ENCODE assay signal across 34 mouse cellular contexts in the genomic region with DNA sequence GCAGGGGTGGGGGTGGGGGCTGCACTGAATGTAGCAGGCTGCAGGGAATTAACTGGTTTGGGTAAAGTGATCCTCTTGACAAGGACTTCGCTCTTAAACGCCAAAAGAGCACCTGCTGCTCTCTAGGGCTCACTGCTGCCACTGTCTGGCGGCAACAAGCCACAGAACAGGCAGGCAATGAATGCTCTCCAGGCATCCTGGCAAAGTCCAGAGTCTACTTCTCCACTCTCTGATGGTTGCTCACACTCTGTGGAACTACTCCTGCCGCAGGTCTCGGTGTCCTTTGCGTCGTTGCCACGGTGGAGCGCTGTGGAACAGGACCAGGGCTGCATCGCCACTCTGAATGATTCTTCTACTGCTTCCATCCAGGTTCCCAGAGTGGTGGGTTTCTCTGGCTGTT. TPM values are rescaled to one million over a fixed set of nuclear protein-coding genes. Genes with fewer than 3 reads are reported as not detected.
DNase-seq lines count a peak whose midpoint lies in the region; ATAC-seq and TF ChIP-seq lines count a peak whose summit lies in the region.
"Not testable (repeated sequence)": the region's sequence is repeated elsewhere in the genome, so short reads cannot be mapped to it uniquely, and the experiment has no call there.
"Had no signal": no experiment of that assay in that cellular context is flagged by ENCODE, and none has a peak within 500 bp of the region (broad histone marks: within the 10 kb centered on the region; RNA-seq: fewer than 3 reads in every experiment).

No protein-coding gene starts in this region.

- 0% methylated on average over 3 of the region's 10 CpGs for WGBS in forebrain, embryonic 12.5 days
- WGBS in forebrain, postnatal 0 days, result 2% methylated on average over 3 of the region's 10 CpGs
- 0% methylated on average over 3 of the region's 10 CpGs for WGBS in hindbrain, embryonic 14.5 days
- WGBS in intestine, embryonic 16.5 days, result 4% methylated on average over 3 of the region's 10 CpGs
- WGBS in kidney, postnatal 0 days, result 2% methylated on average over 3 of the region's 10 CpGs
- 0% methylated on average over 3 of the region's 10 CpGs for WGBS in midbrain, embryonic 15.5 days
- 0% methylated on average over 3 of the region's 10 CpGs for WGBS in neural tube, embryonic 15.5 days

- H3K36me3 ChIP-seq in forebrain, embryonic 12.5 days (replicated peaks); forebrain, postnatal 0 days (ENCODE audit: insufficient read depth); hindbrain, embryonic 14.5 days (replicated peaks; ENCODE audit: control insufficient read depth, insufficient read depth); intestine, embryonic 16.5 days (ENCODE audit: control insufficient read depth, insufficient read depth, low read length); kidney, postnatal 0 days (ENCODE audit: insufficient read depth, low read length); midbrain, embryonic 15.5 days (replicated peaks); neural tube, embryonic 15.5 days: not testable (repeated sequence)

- peaks cover 26% of the 10 kb centered on the region for H3K27me3 ChIP-seq in forebrain, embryonic 12.5 days
- H3K27me3 ChIP-seq in forebrain, postnatal 0 days (ENCODE audit: insufficient read depth, low read length); intestine, embryonic 16.5 days (replicated peaks; ENCODE audit: control insufficient read depth, insufficient read depth, low read length); kidney, postnatal 0 days (ENCODE audit: insufficient read depth, low read length): not testable (repeated sequence)
- peaks cover 18% of the 10 kb centered on the region for H3K27me3 ChIP-seq in hindbrain, embryonic 14.5 days (ENCODE audit: control insufficient read depth, insufficient read depth, low read length)
- H3K27me3 ChIP-seq in midbrain, embryonic 15.5 days (replicated peaks), result peaks cover 22% of the 10 kb centered on the region
- H3K27me3 ChIP-seq in neural tube, embryonic 15.5 days (replicated peaks), result peaks cover 18% of the 10 kb centered on the region

- TF ChIP-seq CTCF in forebrain, postnatal 0 days (IDR thresholded peaks at IDR 0.05; ENCODE audit: low read depth); kidney, postnatal 0 days (IDR thresholded peaks at IDR 0.05; ENCODE audit: low read depth): not testable (repeated sequence)

- not testable (repeated sequence) for H3K4me3 ChIP-seq in forebrain, embryonic 12.5 days (replicated peaks); forebrain, postnatal 0 days (ENCODE audit: low read depth, low read length); hindbrain, embryonic 14.5 days (replicated peaks; ENCODE audit: low read length); intestine, embryonic 16.5 days (ENCODE audit: low read length); kidney, postnatal 0 days (replicated peaks; ENCODE audit: low read depth, low read length); midbrain, embryonic 15.5 days; neural tube, embryonic 15.5 days (replicated peaks)

- H3K9ac ChIP-seq in forebrain, embryonic 12.5 days; forebrain, postnatal 0 days; hindbrain, embryonic 14.5 days; intestine, embryonic 16.5 days (ENCODE audit: low read depth, low read length); kidney, postnatal 0 days (ENCODE audit: low read depth, low read length); midbrain, embryonic 15.5 days; neural tube, embryonic 15.5 days (replicated peaks): not testable (repeated sequence)

- ATAC-seq in forebrain, embryonic 12.5 days (ENCODE audit: low FRiP score), result peak; percentile 64; the same call in 1 of the 2 replicates
- ATAC-seq in forebrain, postnatal 0 days, result peak; percentile 56; the same call in 1 of the 2 replicates
- peak; percentile 37; the same call in 1 of the 2 replicates for ATAC-seq in hindbrain, embryonic 14.5 days (ENCODE audit: low FRiP score)
- ATAC-seq in intestine, embryonic 16.5 days, result peak; percentile 72
- 0 out of 2 replicates have a peak, but pooled peaks have one; percentile 46 for ATAC-seq in kidney, postnatal 0 days (replicated peaks; ENCODE audit: low FRiP score, low read depth)
- 0 out of 2 replicates have a peak, but pooled peaks have one; percentile 22 for ATAC-seq in megakaryocyte-erythroid progenitor cell, adult 5-6 weeks (replicated peaks; ENCODE audit: low FRiP score, low TSS enrichment, poor library complexity, severe bottlenecking)
- ATAC-seq in midbrain, embryonic 15.5 days (replicated peaks), result peak; percentile 70
- peak; percentile 79 for ATAC-seq in neural tube, embryonic 15.5 days (ENCODE audit: low FRiP score)

- not testable (repeated sequence) for H3K27ac ChIP-seq in forebrain, embryonic 12.5 days; forebrain, postnatal 0 days (ENCODE audit: low read depth, low read length); hindbrain, embryonic 14.5 days; intestine, embryonic 16.5 days (ENCODE audit: low read length); kidney, postnatal 0 days; midbrain, embryonic 15.5 days; neural tube, embryonic 15.5 days (replicated peaks)

- H3K9me3 ChIP-seq in forebrain, embryonic 12.5 days; forebrain, postnatal 0 days (ENCODE audit: low read length); hindbrain, embryonic 14.5 days (ENCODE audit: control insufficient read depth, low read length); intestine, embryonic 16.5 days (ENCODE audit: control insufficient read depth, low read length); kidney, postnatal 0 days (replicated peaks; ENCODE audit: low read length); midbrain, embryonic 15.5 days; neural tube, embryonic 15.5 days (replicated peaks): not testable (repeated sequence)

- not testable (repeated sequence) for H3K4me1 ChIP-seq in forebrain, embryonic 12.5 days; forebrain, postnatal 0 days (ENCODE audit: insufficient read depth); hindbrain, embryonic 14.5 days (replicated peaks; ENCODE audit: control insufficient read depth, insufficient read depth, low read length); intestine, embryonic 16.5 days (ENCODE audit: control insufficient read depth, insufficient read depth, low read length); kidney, postnatal 0 days (replicated peaks; ENCODE audit: insufficient read depth, low read length); midbrain, embryonic 15.5 days; neural tube, embryonic 15.5 days

- not testable (repeated sequence) for DNase-seq in forebrain, postnatal 0 days; hindbrain, embryonic 14.5 days (ENCODE audit: low spot score); kidney, postnatal 0 days (ENCODE audit: low spot score)

- not testable (repeated sequence) for H3K4me2 ChIP-seq in forebrain, embryonic 12.5 days; forebrain, postnatal 0 days (ENCODE audit: low read depth); hindbrain, embryonic 14.5 days (replicated peaks); intestine, embryonic 16.5 days (ENCODE audit: low read depth, low read length); kidney, postnatal 0 days (ENCODE audit: low read length); midbrain, embryonic 15.5 days; neural tube, embryonic 15.5 days

RNA-seq across cellular contexts. Expression of a gene that starts 7.8 kb away (rescaled TPM):
- polyA plus RNA-seq in forebrain, embryonic 12.5 days (2016; fragmentation: Nextera tagmentation; extraction: Ambion mirVana), result not detected in 2 replicates
- not detected in 2 replicates for total RNA-seq in forebrain, postnatal 0 days (2014; rRNA removed)
- not detected in 2 replicates for polyA plus RNA-seq in forebrain, postnatal 0 days (2015; fragmentation: Nextera tagmentation; extraction: Ambion mirVana)
- polyA plus RNA-seq in hindbrain, embryonic 14.5 days (2014; fragmentation: Nextera tagmentation; extraction: Ambion mirVana), result not detected in 2 replicates
- polyA plus RNA-seq in intestine, embryonic 16.5 days (2015; fragmentation: Nextera tagmentation; extraction: Ambion mirVana), result not detected in 2 replicates
- not detected in 2 replicates for polyA plus RNA-seq in kidney, postnatal 0 days (2015; fragmentation: Nextera tagmentation; extraction: Ambion mirVana)
- total RNA-seq in megakaryocyte-erythroid progenitor cell, adult 5-6 weeks (2014; fragmentation: Nextera tagmentation), result not detected in 2 replicates
- not detected in 2 replicates for total RNA-seq in megakaryocyte-erythroid progenitor cell, adult 5-6 weeks (2017)
- not detected in 2 replicates for polyA plus RNA-seq in midbrain, embryonic 15.5 days (2015; fragmentation: Nextera tagmentation; extraction: Ambion mirVana)
- not detected in 2 replicates for polyA plus RNA-seq in neural tube, embryonic 15.5 days (2015; fragmentation: Nextera tagmentation; extraction: Ambion mirVana)
- total RNA-seq: adrenal gland, adult 2 months; adrenal gland, postnatal 36 days; common myeloid progenitor, adult 5-6 weeks; gastrocnemius, adult 8-10 months; gastrocnemius, postnatal 4 days; heart, adult 8-10 months; heart, postnatal 10 days; hematopoietic stem cell, adult 5-6 weeks; layer of hippocampus, adult 8-10 months; layer of hippocampus, postnatal 25 days; left cerebral cortex, adult 8-10 months; left cerebral cortex, postnatal 36 days had no signal
- polyA plus RNA-seq: activated CD4-positive, CD25-positive, alpha-beta regulatory T cell, adult 4 months; brain, embryonic 14.5 days; CD4-positive, CD25-positive, alpha-beta regulatory T cell, adult 4 months; embryonic facial prominence, embryonic 13.5 days; forebrain, embryonic 10.5 days; heart, embryonic 13.5 days; inflammation-experienced regulatory T-cells, adult 6 months; limb, embryonic 13.5 days; liver, embryonic 12.5 days; lung, adult 2 months; midbrain, embryonic 10.5 days; neural tube, embryonic 13.5 days; small intestine, adult 2 months; stomach, embryonic 14.5 days had no signal

RNA-seq across cellular contexts. Expression of a gene that starts 17.4 kb away (rescaled TPM):
- polyA plus RNA-seq in forebrain, embryonic 12.5 days (2016; fragmentation: Nextera tagmentation; extraction: Ambion mirVana), result not detected in 2 replicates
- total RNA-seq in forebrain, postnatal 0 days (2014; rRNA removed), result 0.15 TPM in 1 of 2 replicates, not detected in the other
- polyA plus RNA-seq in forebrain, postnatal 0 days (2015; fragmentation: Nextera tagmentation; extraction: Ambion mirVana), result not detected in 2 replicates
- not detected in 2 replicates for polyA plus RNA-seq in hindbrain, embryonic 14.5 days (2014; fragmentation: Nextera tagmentation; extraction: Ambion mirVana)
- not detected in 2 replicates for polyA plus RNA-seq in intestine, embryonic 16.5 days (2015; fragmentation: Nextera tagmentation; extraction: Ambion mirVana)
- polyA plus RNA-seq in kidney, postnatal 0 days (2015; fragmentation: Nextera tagmentation; extraction: Ambion mirVana), result 0.12 and 0.19 TPM in 2 replicates
- total RNA-seq in megakaryocyte-erythroid progenitor cell, adult 5-6 weeks (2014; fragmentation: Nextera tagmentation), result 3.7 TPM in 1 of 2 replicates, not detected in the other
- total RNA-seq in megakaryocyte-erythroid progenitor cell, adult 5-6 weeks (2017), result 0.99 TPM in 1 of 2 replicates, not detected in the other
- not detected in 2 replicates for polyA plus RNA-seq in midbrain, embryonic 15.5 days (2015; fragmentation: Nextera tagmentation; extraction: Ambion mirVana)
- not detected in 2 replicates for polyA plus RNA-seq in neural tube, embryonic 15.5 days (2015; fragmentation: Nextera tagmentation; extraction: Ambion mirVana)
- total RNA-seq: adrenal gland, adult 2 months; heart, postnatal 10 days; layer of hippocampus, adult 8-10 months; layer of hippocampus, postnatal 25 days; left cerebral cortex, adult 8-10 months had no signal
- polyA plus RNA-seq: adrenal gland, adult 2 months; brain, embryonic 14.5 days; embryonic facial prominence, embryonic 13.5 days; forebrain, embryonic 10.5 days; heart, embryonic 13.5 days; limb, embryonic 13.5 days; liver, embryonic 12.5 days; midbrain, embryonic 10.5 days; stomach, embryonic 14.5 days had no signal

Comparison
In these comparisons a context has a peak if more than half of its experiments do, and no peak if none do; other contexts are left out.
1. ATAC-seq: peak in every context shown above with its lines; median percentile 79 in neural tube, embryonic 15.5 days; 72 in intestine, embryonic 16.5 days; 70 in midbrain, embryonic 15.5 days; 64 in forebrain, embryonic 12.5 days; 56 in forebrain, postnatal 0 days; 46 in kidney, postnatal 0 days; 37 in hindbrain, embryonic 14.5 days; 22 in megakaryocyte-erythroid progenitor cell, adult 5-6 weeks.